Mouse (Mus musculus): Measurements from ENCODE around the gene Ror1. TPM values are rescaled to one million over a fixed set of nuclear protein-coding genes. Genes with fewer than 3 reads are reported as not detected.

Gene Ror1
- polyA plus RNA-seq, 1 experiment, result not detected

DNA sequence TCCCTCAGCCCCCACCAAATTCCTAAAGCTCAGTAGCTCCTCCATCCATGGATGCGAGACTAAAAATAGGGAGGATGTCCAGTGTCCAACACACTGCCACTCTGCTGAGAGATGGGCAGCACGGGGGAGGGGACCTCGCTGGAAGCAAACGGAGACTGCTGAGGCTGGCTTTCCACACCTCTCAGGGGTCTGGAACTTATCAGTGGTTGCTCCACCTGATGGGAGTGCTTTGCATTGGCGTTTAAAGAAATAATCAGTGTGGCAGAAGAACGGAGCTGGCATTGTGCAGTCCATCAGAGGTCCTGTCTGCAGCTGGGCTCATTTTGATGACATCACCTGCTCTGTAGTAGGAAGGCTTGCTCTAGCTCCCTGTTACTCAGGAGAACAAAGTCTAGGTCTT lies 188.9 kb downstream of the Ror1 start:
- H3K4me3 ChIP-seq (ENCODE audit: insufficient read depth, low read depth, low read length), result no peak overlapping the region
- TF ChIP-seq CTCF (IDR thresholded peaks at IDR 0.05; ENCODE audit: insufficient read depth, low read depth, low read length), result no peak
- TF ChIP-seq POLR2A (IDR thresholded peaks at IDR 0.05; ENCODE audit: insufficient read depth, low read depth, low read length), result no peak
- 98% methylated on average over 6 of the region's 6 CpGs for WGBS
- H3K27ac ChIP-seq (ENCODE audit: insufficient read depth, low read depth, low read length), result no peak overlapping the region
- no peaks in the 10 kb centered on the region for H3K4me1 ChIP-seq (ENCODE audit: control insufficient read depth, insufficient read depth, low read length)

GRCm38 (mm10) chr4:100286111-100286541 lies 190.5 kb downstream of the Ror1 start:
- Histone ChIP-seq H3K4me1 (ENCODE audit: control insufficient read depth, insufficient read depth, low read length) (no peaks in the 10 kb centered on the region), H3K4me3 (ENCODE audit: insufficient read depth, low read depth, low read length) (no peak overlapping the region), H3K27ac (ENCODE audit: insufficient read depth, low read depth, low read length) (no peak overlapping the region)
- WGBS, result 86% methylated on average over 7 of the region's 7 CpGs
- no peak for TF ChIP-seq POLR2A (IDR thresholded peaks at IDR 0.05; ENCODE audit: insufficient read depth, low read depth, low read length)
- TF ChIP-seq CTCF (IDR thresholded peaks at IDR 0.05; ENCODE audit: insufficient read depth, low read depth, low read length), result no peak

- Histone ChIP-seq H3K4me3 (ENCODE audit: insufficient read depth, low read depth, low read length) (no peak overlapping the region), H3K4me1 (ENCODE audit: control insufficient read depth, insufficient read depth, low read length) (no peaks in the 10 kb centered on the region), H3K27ac (ENCODE audit: insufficient read depth, low read depth, low read length) (no peak overlapping the region)
- TF ChIP-seq POLR2A (IDR thresholded peaks at IDR 0.05; ENCODE audit: insufficient read depth, low read depth, low read length) (no peak), CTCF (IDR thresholded peaks at IDR 0.05; ENCODE audit: insufficient read depth, low read depth, low read length) (no peak)
Measured at GRCm38 (mm10) chr4:100286800-100287199, 191.2 kb downstream of the Ror1 start.

DNA sequence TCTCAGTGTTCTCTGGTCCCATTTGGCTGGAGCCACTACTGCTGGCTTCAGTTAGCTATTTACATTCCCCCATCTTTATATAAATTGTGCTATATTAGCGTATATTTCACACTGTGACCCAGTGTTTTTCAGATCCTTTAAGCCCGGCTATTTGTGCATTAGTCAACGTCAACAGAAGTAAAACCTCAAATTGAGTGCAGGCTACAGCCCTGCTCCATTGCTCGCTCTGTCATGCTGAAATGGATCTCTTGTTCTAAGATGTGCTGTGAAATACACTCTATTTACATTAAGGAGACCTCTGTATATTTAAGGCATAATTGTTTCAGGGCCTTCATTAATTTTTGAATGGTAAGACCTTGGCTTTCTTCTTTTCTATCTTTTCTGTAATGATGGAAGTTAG lies 192.2 kb downstream of the Ror1 start:
- WGBS, result 96% methylated on average over 4 of the region's 4 CpGs
- Histone ChIP-seq H3K27ac (ENCODE audit: insufficient read depth, low read depth, low read length) (no peak overlapping the region), H3K4me3 (ENCODE audit: insufficient read depth, low read depth, low read length) (no peak overlapping the region), H3K4me1 (ENCODE audit: control insufficient read depth, insufficient read depth, low read length) (no peaks in the 10 kb centered on the region)
- TF ChIP-seq CTCF (IDR thresholded peaks at IDR 0.05; ENCODE audit: insufficient read depth, low read depth, low read length), result no peak
- TF ChIP-seq POLR2A (IDR thresholded peaks at IDR 0.05; ENCODE audit: insufficient read depth, low read depth, low read length), result no peak

GRCm38 (mm10) chr4:100291015-100291651 lies 195.5 kb downstream of the Ror1 start:
- no peak overlapping the region for H3K4me3 ChIP-seq (ENCODE audit: insufficient read depth, low read depth, low read length)
- TF ChIP-seq CTCF (IDR thresholded peaks at IDR 0.05; ENCODE audit: insufficient read depth, low read depth, low read length), result no peak
- no peak for TF ChIP-seq POLR2A (IDR thresholded peaks at IDR 0.05; ENCODE audit: insufficient read depth, low read depth, low read length)
- H3K27ac ChIP-seq (ENCODE audit: insufficient read depth, low read depth, low read length), result no peak overlapping the region
- H3K4me1 ChIP-seq (ENCODE audit: control insufficient read depth, insufficient read depth, low read length), result no peaks in the 10 kb centered on the region
- 84% methylated on average over 5 of the region's 5 CpGs for WGBS

DNA sequence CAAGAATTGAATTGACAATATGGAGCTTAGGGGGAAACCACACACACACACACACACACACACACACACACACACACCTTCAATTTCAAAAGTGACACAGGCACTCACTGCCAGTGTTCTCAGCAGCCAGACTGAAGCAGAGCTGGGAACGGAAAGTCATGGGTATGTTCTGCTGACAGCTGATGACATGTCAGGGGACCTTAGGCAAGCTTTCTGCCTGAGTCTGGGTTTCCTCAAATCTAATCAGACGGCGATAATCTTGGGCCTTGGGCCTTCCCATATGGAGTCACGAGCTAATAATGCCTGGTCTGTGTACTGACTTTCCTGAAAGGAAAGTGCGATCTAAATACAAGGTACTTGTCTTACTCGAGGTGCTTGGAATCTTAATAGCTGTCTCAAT lies 202.1 kb downstream of the Ror1 start:
- Histone ChIP-seq H3K27ac (ENCODE audit: insufficient read depth, low read depth, low read length) (no peak overlapping the region), H3K4me1 (ENCODE audit: control insufficient read depth, insufficient read depth, low read length) (no peaks in the 10 kb centered on the region), H3K4me3 (ENCODE audit: insufficient read depth, low read depth, low read length) (no peak overlapping the region)
- TF ChIP-seq CTCF (IDR thresholded peaks at IDR 0.05; ENCODE audit: insufficient read depth, low read depth, low read length) (no peak), POLR2A (IDR thresholded peaks at IDR 0.05; ENCODE audit: insufficient read depth, low read depth, low read length) (no peak)
- 78% methylated on average over 6 of the region's 6 CpGs for WGBS

GRCm38 (mm10) chr4:100298566-100298965 lies 203.0 kb downstream of the Ror1 start:
- no peak for TF ChIP-seq POLR2A (IDR thresholded peaks at IDR 0.05; ENCODE audit: insufficient read depth, low read depth, low read length)
- TF ChIP-seq CTCF (IDR thresholded peaks at IDR 0.05; ENCODE audit: insufficient read depth, low read depth, low read length), result no peak
- Histone ChIP-seq H3K4me1 (ENCODE audit: control insufficient read depth, insufficient read depth, low read length) (no peaks in the 10 kb centered on the region), H3K4me3 (ENCODE audit: insufficient read depth, low read depth, low read length) (no peak overlapping the region), H3K27ac (ENCODE audit: insufficient read depth, low read depth, low read length) (no peak overlapping the region)
- WGBS, result 85% methylated on average over 5 of the region's 5 CpGs

DNA sequence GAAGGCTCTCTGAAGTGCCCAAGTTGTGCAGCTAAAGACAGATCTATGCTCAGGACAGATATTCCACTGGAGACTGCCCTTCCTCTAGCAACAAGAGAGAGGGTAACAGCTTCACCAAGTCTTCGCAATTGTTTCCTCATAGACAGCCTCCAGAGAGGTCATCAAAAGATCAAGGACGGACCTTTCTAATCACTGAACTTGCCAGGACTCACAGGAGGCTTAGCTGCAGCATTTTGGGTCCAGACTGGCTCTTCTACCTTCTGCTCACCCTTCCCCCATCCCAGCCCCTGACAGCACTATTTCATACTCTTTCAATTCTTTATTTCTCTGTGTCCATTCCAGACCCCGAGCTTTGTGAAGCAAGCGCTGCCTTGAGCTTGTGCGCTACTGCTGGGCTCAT lies 204.6 kb downstream of the Ror1 start:
- no peaks in the 10 kb centered on the region for H3K4me1 ChIP-seq (ENCODE audit: control insufficient read depth, insufficient read depth, low read length)
- no peak overlapping the region for H3K27ac ChIP-seq (ENCODE audit: insufficient read depth, low read depth, low read length)
- H3K4me3 ChIP-seq (ENCODE audit: insufficient read depth, low read depth, low read length), result no peak overlapping the region
- TF ChIP-seq CTCF (IDR thresholded peaks at IDR 0.05; ENCODE audit: insufficient read depth, low read depth, low read length), result no peak
- no peak for TF ChIP-seq POLR2A (IDR thresholded peaks at IDR 0.05; ENCODE audit: insufficient read depth, low read depth, low read length)
- 85% methylated on average over 5 of the region's 5 CpGs for WGBS

DNA sequence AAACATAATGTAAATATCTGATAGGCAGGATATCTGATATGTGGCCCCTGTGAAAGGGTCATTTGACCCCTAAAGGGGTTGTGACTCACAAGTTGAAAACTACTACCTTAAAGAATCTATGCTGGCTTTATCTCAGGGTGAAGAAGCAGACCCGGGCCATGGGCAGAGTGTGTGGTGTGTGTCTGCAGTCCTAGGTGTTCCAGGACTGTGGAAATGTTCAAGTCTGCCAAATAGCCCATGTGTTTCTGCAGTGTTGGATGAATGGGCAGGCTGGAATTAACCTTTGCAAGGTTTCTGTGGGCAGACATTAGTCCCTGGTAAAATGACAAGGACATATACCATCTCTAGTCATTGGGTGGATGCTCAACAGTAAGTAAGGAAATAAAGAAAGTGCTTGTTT lies 205.8 kb downstream of the Ror1 start:
- no peak for TF ChIP-seq POLR2A (IDR thresholded peaks at IDR 0.05; ENCODE audit: insufficient read depth, low read depth, low read length)
- TF ChIP-seq CTCF (IDR thresholded peaks at IDR 0.05; ENCODE audit: insufficient read depth, low read depth, low read length), result no peak
- Histone ChIP-seq H3K4me1 (ENCODE audit: control insufficient read depth, insufficient read depth, low read length) (no peaks in the 10 kb centered on the region), H3K4me3 (ENCODE audit: insufficient read depth, low read depth, low read length) (no peak overlapping the region), H3K27ac (ENCODE audit: insufficient read depth, low read depth, low read length) (no peak overlapping the region)
- WGBS, result 89% methylated on average over 1 of the region's 1 CpGs

- WGBS, result 61% methylated on average over 4 of the region's 4 CpGs
- Histone ChIP-seq H3K4me1 (ENCODE audit: control insufficient read depth, insufficient read depth, low read length) (no peaks in the 10 kb centered on the region), H3K27ac (ENCODE audit: insufficient read depth, low read depth, low read length) (no peak overlapping the region), H3K4me3 (ENCODE audit: insufficient read depth, low read depth, low read length) (no peak overlapping the region)
- TF ChIP-seq POLR2A (IDR thresholded peaks at IDR 0.05; ENCODE audit: insufficient read depth, low read depth, low read length) (no peak), CTCF (IDR thresholded peaks at IDR 0.05; ENCODE audit: insufficient read depth, low read depth, low read length) (no peak)
Measured at GRCm38 (mm10) chr4:100307365-100307764, 211.8 kb downstream of the Ror1 start.

Measured in olfactory bulb, adult 2 months (tissue).